In genomic region chr9:39550806-39551205, GRCm38 (mm10) we compare ENCODE assay signal across 42 mouse cellular contexts. TPM values are rescaled to one million over a fixed set of nuclear protein-coding genes. Genes with fewer than 3 reads are reported as not detected.
DNase-seq lines count a peak whose midpoint lies in the region; ATAC-seq and TF ChIP-seq lines count a peak whose summit lies in the region.
"Had no signal": no experiment of that assay in that cellular context is flagged by ENCODE, and none has a peak within 500 bp of the region (broad histone marks: within the 10 kb centered on the region; RNA-seq: fewer than 3 reads in every experiment).

No protein-coding gene starts in this region.

- no peak overlapping the region; the same call in 1 of the 2 replicates for H3K27ac ChIP-seq in layer of hippocampus, adult 2 months
- no peak overlapping the region for H3K27ac ChIP-seq in lung, embryonic 14.5 days (ENCODE audit: low read depth)
- H3K27ac ChIP-seq: hindbrain, embryonic 13.5 days; kidney, postnatal 0 days; limb, embryonic 12.5 days; liver, embryonic 13.5 days; macrophage; neural tube, embryonic 12.5 days; stomach, postnatal 0 days had no signal

- no peaks in the 10 kb centered on the region for H3K27me3 ChIP-seq in lung, embryonic 14.5 days (ENCODE audit: insufficient read depth, low read length)
- H3K27me3 ChIP-seq: CH12.LX; heart, embryonic 12.5 days; hindbrain, embryonic 13.5 days; limb, embryonic 12.5 days; liver, embryonic 13.5 days; neural tube, embryonic 12.5 days had no signal

- WGBS in lung, embryonic 14.5 days: 52% methylated on average over 5 of the region's 5 CpGs

- H3K4me3 ChIP-seq in layer of hippocampus, adult 2 months: no peak overlapping the region
- no peak overlapping the region for H3K4me3 ChIP-seq in lung, embryonic 14.5 days (ENCODE audit: low read depth, low read length)
- H3K4me3 ChIP-seq: heart, embryonic 12.5 days; hindbrain, embryonic 13.5 days; limb, embryonic 12.5 days; liver, embryonic 13.5 days; neural tube, embryonic 12.5 days had no signal

- no peaks in the 10 kb centered on the region for H3K9me3 ChIP-seq in lung, embryonic 14.5 days (ENCODE audit: low read depth, low read length)
- H3K9me3 ChIP-seq: heart, embryonic 12.5 days; hindbrain, embryonic 13.5 days; limb, embryonic 12.5 days; liver, embryonic 13.5 days; neural tube, embryonic 12.5 days had no signal

- DNase-seq in adrenal gland, postnatal 10 days: peak; percentile 6
- no peak for DNase-seq in adrenal gland, adult 8-10 months
- DNase-seq in layer of hippocampus, adult 2 months (ENCODE audit: low spot score in 2 of 2): peak; percentile 12 to 25
- no peak for DNase-seq in layer of hippocampus, postnatal 25 days (ENCODE audit: extremely low spot score in 1 of 2, low spot score in 1 of 2)
- peak; percentile 24 for DNase-seq in lung, embryonic 14.5 days
- DNase-seq in lung, postnatal 14 days: no peak
- peak; percentile 37 for DNase-seq in brain, adult 2 months (ENCODE audit: low read depth, low spot score)
- DNase-seq in right cerebral cortex, postnatal 4 days: no peak
- DNase-seq: adrenal gland, postnatal 36 days; cerebellum, adult 8-10 months; cerebellum, postnatal 25 days; gastrocnemius, postnatal 36 days; heart, adult 18-20 months; heart, postnatal 4 days; kidney, adult 8-10 months; kidney, postnatal 4 days; liver, embryonic 13.5 days; lung, adult 18-20 months; midbrain, embryonic 14.5 days; right cerebral cortex, adult 18-20 months; thymus, adult 18-20 months; thymus, postnatal 25 days had no signal

- no peak for ATAC-seq in lung, embryonic 14.5 days (ENCODE audit: insufficient read depth)
- ATAC-seq: intestine, embryonic 16.5 days; Patski had no signal

- no peaks in the 10 kb centered on the region for H3K36me3 ChIP-seq in lung, embryonic 14.5 days (ENCODE audit: insufficient read depth)
- H3K36me3 ChIP-seq: heart, embryonic 12.5 days; hindbrain, embryonic 13.5 days; limb, embryonic 12.5 days; liver, embryonic 13.5 days; neural tube, embryonic 12.5 days had no signal

- H3K9ac ChIP-seq in lung, embryonic 14.5 days: no peak overlapping the region
- H3K9ac ChIP-seq: heart, embryonic 12.5 days; hindbrain, embryonic 13.5 days; limb, embryonic 12.5 days; liver, embryonic 13.5 days; neural tube, embryonic 12.5 days had no signal

- TF ChIP-seq CTCF in layer of hippocampus, adult 2 months (conservative IDR thresholded peaks at IDR 0.05): no peak
- TF ChIP-seq CTCF in lung, embryonic 14.5 days (IDR thresholded peaks at IDR 0.05; ENCODE audit: low read depth): no peak

- no peaks in the 10 kb centered on the region for H3K4me1 ChIP-seq in lung, embryonic 14.5 days (ENCODE audit: insufficient read depth)
- H3K4me1 ChIP-seq: heart, embryonic 12.5 days; hindbrain, embryonic 13.5 days; limb, embryonic 12.5 days; liver, embryonic 13.5 days; neural tube, embryonic 12.5 days had no signal

- no peak overlapping the region for H3K4me2 ChIP-seq in lung, embryonic 14.5 days
- H3K4me2 ChIP-seq: heart, embryonic 12.5 days; hindbrain, embryonic 13.5 days; limb, embryonic 12.5 days; liver, embryonic 13.5 days; neural tube, embryonic 12.5 days had no signal

RNA-seq across cellular contexts. Expression of gene Olfr958, which starts 3.0 kb away (rescaled TPM):
- not detected for total RNA-seq in adrenal gland, postnatal 10 days (2021)
- not detected for total RNA-seq in adrenal gland, adult 8-10 months (2022)
- not detected for total RNA-seq in layer of hippocampus, adult 2 months (2021)
- not detected for total RNA-seq in layer of hippocampus, postnatal 25 days (2021)
- not detected in 2 replicates for polyA plus RNA-seq in lung, embryonic 14.5 days (2014; fragmentation: Nextera tagmentation; extraction: Ambion mirVana)
- total RNA-seq: adrenal gland, postnatal 36 days; CH12.LX; ES-E14; gastrocnemius, adult 18-20 months; gastrocnemius, postnatal 36 days; heart, adult 18-20 months; heart, postnatal 4 days; layer of hippocampus, postnatal 14 days; megakaryocyte-erythroid progenitor cell, adult 5-6 weeks had no signal
- polyA plus RNA-seq: C2C12; embryonic facial prominence, embryonic 11.5 days; forebrain, embryonic 11.5 days; frontal cortex, adult 2 months; heart, embryonic 12.5 days; heart, postnatal 0 days; hindbrain, embryonic 13.5 days; intestine, embryonic 16.5 days; kidney, postnatal 0 days; limb, embryonic 12.5 days; liver, embryonic 13.5 days; macrophage; midbrain, embryonic 14.5 days; neural tube, embryonic 12.5 days; Patski; spleen, adult 2 months; stomach, postnatal 0 days had no signal

RNA-seq across cellular contexts. Expression of gene Olfr959, which starts 24.6 kb away (rescaled TPM):
- total RNA-seq in adrenal gland, postnatal 10 days (2021): not detected
- not detected for total RNA-seq in adrenal gland, adult 8-10 months (2022)
- not detected for total RNA-seq in layer of hippocampus, adult 2 months (2021)
- total RNA-seq in layer of hippocampus, postnatal 25 days (2021): not detected
- polyA plus RNA-seq in lung, embryonic 14.5 days (2014; fragmentation: Nextera tagmentation; extraction: Ambion mirVana): not detected in 2 replicates
- total RNA-seq: adrenal gland, postnatal 36 days; CH12.LX; ES-E14; gastrocnemius, adult 18-20 months; gastrocnemius, postnatal 36 days; heart, adult 18-20 months; heart, postnatal 4 days; layer of hippocampus, postnatal 14 days; megakaryocyte-erythroid progenitor cell, adult 5-6 weeks had no signal
- polyA plus RNA-seq: C2C12; embryonic facial prominence, embryonic 11.5 days; forebrain, embryonic 11.5 days; frontal cortex, adult 2 months; heart, embryonic 12.5 days; heart, postnatal 0 days; hindbrain, embryonic 13.5 days; intestine, embryonic 16.5 days; kidney, postnatal 0 days; limb, embryonic 12.5 days; liver, embryonic 13.5 days; macrophage; midbrain, embryonic 14.5 days; neural tube, embryonic 12.5 days; Patski; spleen, adult 2 months; stomach, postnatal 0 days had no signal

RNA-seq across cellular contexts. Expression of gene Olfr957, which starts 35.2 kb away (rescaled TPM):
- total RNA-seq in adrenal gland, postnatal 10 days (2021): not detected
- total RNA-seq in adrenal gland, adult 8-10 months (2022): not detected
- not detected for total RNA-seq in layer of hippocampus, adult 2 months (2021)
- total RNA-seq in layer of hippocampus, postnatal 25 days (2021): not detected
- not detected in 2 replicates for polyA plus RNA-seq in lung, embryonic 14.5 days (2014; fragmentation: Nextera tagmentation; extraction: Ambion mirVana)
- total RNA-seq: adrenal gland, postnatal 36 days; CH12.LX; ES-E14; gastrocnemius, adult 18-20 months; gastrocnemius, postnatal 36 days; heart, adult 18-20 months; heart, postnatal 4 days; layer of hippocampus, postnatal 14 days; megakaryocyte-erythroid progenitor cell, adult 5-6 weeks had no signal
- polyA plus RNA-seq: C2C12; embryonic facial prominence, embryonic 11.5 days; forebrain, embryonic 11.5 days; frontal cortex, adult 2 months; heart, embryonic 12.5 days; heart, postnatal 0 days; hindbrain, embryonic 13.5 days; intestine, embryonic 16.5 days; kidney, postnatal 0 days; limb, embryonic 12.5 days; liver, embryonic 13.5 days; macrophage; midbrain, embryonic 14.5 days; neural tube, embryonic 12.5 days; Patski; spleen, adult 2 months; stomach, postnatal 0 days had no signal

RNA-seq across cellular contexts. Expression of gene AW551984, which starts 53.4 kb away (rescaled TPM):
- 10 to 100 TPM; 15.4 to 20.6 TPM for total RNA-seq in adrenal gland, postnatal 10 days (2021)
- total RNA-seq in adrenal gland, adult 8-10 months (2022): 10 to 100 TPM; 14.1 to 23.1 (median 19.1) TPM
- total RNA-seq in layer of hippocampus, adult 2 months (2021): 1 to 10 TPM; 3.3 to 4.1 TPM
- 1 to 10 TPM; 3.6 to 6.4 TPM for total RNA-seq in layer of hippocampus, postnatal 25 days (2021)
- polyA plus RNA-seq in lung, embryonic 14.5 days (2014; fragmentation: Nextera tagmentation; extraction: Ambion mirVana): 10.4 and 11.7 TPM in 2 replicates
- total RNA-seq: CH12.LX; megakaryocyte-erythroid progenitor cell, adult 5-6 weeks had no signal
- polyA plus RNA-seq: C2C12; macrophage; Patski; spleen, adult 2 months had no signal

RNA-seq across cellular contexts. Expression of gene Olfr44, which starts 57.0 kb away (rescaled TPM):
- total RNA-seq in adrenal gland, postnatal 10 days (2021): not detected
- not detected for total RNA-seq in adrenal gland, adult 8-10 months (2022)
- total RNA-seq in layer of hippocampus, adult 2 months (2021): not detected
- total RNA-seq in layer of hippocampus, postnatal 25 days (2021): not detected
- not detected in 2 replicates for polyA plus RNA-seq in lung, embryonic 14.5 days (2014; fragmentation: Nextera tagmentation; extraction: Ambion mirVana)
- total RNA-seq: adrenal gland, postnatal 36 days; CH12.LX; ES-E14; gastrocnemius, adult 18-20 months; gastrocnemius, postnatal 36 days; heart, adult 18-20 months; heart, postnatal 4 days; layer of hippocampus, postnatal 14 days; megakaryocyte-erythroid progenitor cell, adult 5-6 weeks had no signal
- polyA plus RNA-seq: C2C12; embryonic facial prominence, embryonic 11.5 days; forebrain, embryonic 11.5 days; frontal cortex, adult 2 months; heart, embryonic 12.5 days; heart, postnatal 0 days; hindbrain, embryonic 13.5 days; intestine, embryonic 16.5 days; kidney, postnatal 0 days; limb, embryonic 12.5 days; liver, embryonic 13.5 days; macrophage; midbrain, embryonic 14.5 days; neural tube, embryonic 12.5 days; Patski; spleen, adult 2 months; stomach, postnatal 0 days had no signal

Comparison
In these comparisons a context has a peak if more than half of its experiments do, and no peak if none do; other contexts are left out.
1. DNase-seq: peak in adrenal gland, postnatal 10 days (single experiment), layer of hippocampus, adult 2 months (2 of 2), lung, embryonic 14.5 days (single experiment) and brain, adult 2 months (single experiment); none in adrenal gland, adult 8-10 months (single experiment), layer of hippocampus, postnatal 25 days (0 of 2), lung, postnatal 14 days (single experiment) and right cerebral cortex, postnatal 4 days (single experiment).